Mouse (Mus musculus): Measurements from ENCODE around the gene Scnn1g.

DNA sequence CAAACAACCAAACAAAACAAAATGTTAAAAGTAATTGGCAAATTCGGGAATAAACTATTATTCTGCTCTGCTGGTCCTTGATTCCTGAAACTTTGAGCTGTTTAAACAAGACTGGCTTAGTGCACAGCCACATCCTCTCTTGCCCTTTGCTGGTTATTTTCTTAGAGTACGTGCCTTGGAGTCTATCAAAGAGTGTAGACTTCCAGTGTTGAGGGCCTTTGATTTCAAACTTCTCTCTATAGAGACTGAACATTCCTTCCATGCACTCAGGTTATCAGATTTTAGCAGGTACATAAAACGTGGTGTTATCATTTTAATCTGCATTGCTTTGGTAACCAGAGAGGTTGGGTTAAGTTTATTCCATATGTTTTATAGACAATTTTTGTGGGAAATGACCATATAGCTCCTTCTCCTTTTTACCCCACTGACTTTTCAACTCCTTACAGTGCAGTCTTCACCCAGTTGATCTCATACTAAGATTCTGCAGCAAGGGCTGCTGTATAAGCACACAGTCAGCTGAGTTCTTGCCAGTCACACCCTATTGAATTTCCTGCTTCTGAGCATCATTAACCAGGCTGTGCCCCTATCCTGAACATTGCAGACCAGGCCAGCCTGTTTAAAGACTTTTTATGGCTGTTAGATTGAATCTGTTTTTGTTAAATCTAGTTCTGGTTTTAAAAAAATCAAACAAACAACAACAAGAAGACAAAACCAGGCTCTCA, 48.1 kb downstream of the Scnn1g start:
- TF ChIP-seq POLR2A (IDR thresholded peaks at IDR 0.05; ENCODE audit: insufficient read depth, low read depth, low read length) = no peak
- no peak for TF ChIP-seq CTCF (IDR thresholded peaks at IDR 0.05)
- no peak for TF ChIP-seq EP300 (IDR thresholded peaks at IDR 0.05; ENCODE audit: insufficient read depth, low read depth, low read length)

Data from heart, adult 2 months (tissue).